Mouse (Mus musculus) liver, embryonic 13.5 days (tissue): ENCODE measurements around the gene AU022252. TPM values are rescaled to one million over a fixed set of nuclear protein-coding genes. Genes with fewer than 3 reads are reported as not detected.

Experiments used
- ATAC-seq: fragments of 200-750 bp; cut with Nextera tagmentation; 2 replicates; pipeline ENCODE4 v1.8.0; 2017; ENCODE audit warnings: low read depth, mild to moderate bottlenecking, moderate number of reproducible peaks, moderate library complexity
- DNase-seq: peaks from one replicate; pipeline ENCODE4 v3.0.0; 2022
- H3K27ac ChIP-seq: fragments of 300-500 bp; sonication (generic); 2 replicates; pipeline ENCODE4 v1.5.1; 2015; ENCODE audit warnings: moderate library complexity, mild to moderate bottlenecking, inconsistent platforms
- H3K27me3 ChIP-seq: fragments of 300-500 bp; sonication (generic); 2 replicates; pipeline ENCODE4 v1.6.1; 2015; ENCODE audit warnings: mild to moderate bottlenecking, inconsistent platforms
- H3K36me3 ChIP-seq: fragments of 300-500 bp; sonication (generic); 2 replicates; pipeline ENCODE4 v1.6.1; 2015; ENCODE audit warnings: mild to moderate bottlenecking, inconsistent platforms
- H3K4me1 ChIP-seq: fragments of 300-500 bp; sonication (generic); replicated peaks from 2 replicates; pipeline ENCODE4 v1.6.1; 2015; ENCODE audit warnings: inconsistent platforms
- H3K4me2 ChIP-seq: fragments of 300-500 bp; sonication (generic); 2 replicates; pipeline ENCODE4 v1.6.1; 2015; ENCODE audit warnings: inconsistent platforms, mild to moderate bottlenecking, moderate library complexity
- H3K4me3 ChIP-seq: fragments of 300-500 bp; sonication (generic); replicated peaks from 2 replicates; pipeline ENCODE4 v1.5.1; 2015; ENCODE audit warnings: mild to moderate bottlenecking, inconsistent platforms
- H3K9ac ChIP-seq: fragments of 300-500 bp; sonication (generic); 2 replicates; pipeline ENCODE4 v1.6.1; 2015; ENCODE audit warnings: mild to moderate bottlenecking, inconsistent platforms
- H3K9me3 ChIP-seq: fragments of 300-500 bp; sonication (generic); replicated peaks from 2 replicates; pipeline ENCODE4 v1.6.1; 2016; ENCODE audit warnings: inconsistent platforms
- WGBS: fragments of 180-500 bp; shearing (Covaris S2); methylation state at CpG from one replicate; pipeline ENCODE4 v1.1.7; 2015; ENCODE audit not compliant: insufficient replicate concordance; 5-methylcytosine and 5-hydroxymethylcytosine counted together
- polyA plus RNA-seq: library from polyadenylated mRNA; unstranded; fragments of >200 nt; fragmentation: Nextera tagmentation; extraction: Ambion mirVana; gene quantifications from 2 replicates; pipeline ENCODE4 v1.2.1, GENCODE M21; 2015

Gene AU022252
- polyA plus RNA-seq, 1 experiment from 2014 or later: 16.1 TPM

DNA sequence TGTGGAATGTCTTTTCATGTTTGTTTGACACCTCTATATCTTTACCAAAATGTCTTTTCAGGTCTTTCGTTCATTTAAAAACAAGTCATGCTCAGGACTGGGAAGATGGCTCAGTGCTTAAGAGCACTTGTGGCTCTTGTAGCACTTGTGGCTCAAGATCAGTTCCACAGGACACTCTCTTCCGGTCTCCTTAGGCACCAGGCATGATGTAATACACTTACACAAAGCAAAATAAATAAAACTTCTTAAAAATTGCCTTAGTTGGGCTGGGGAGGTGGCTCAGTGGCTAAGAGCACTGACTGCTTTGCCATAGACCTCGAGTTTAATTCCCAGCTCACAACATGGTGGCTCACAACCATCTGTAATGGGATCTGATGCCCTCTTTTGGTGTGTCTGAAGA lies 71.2 kb downstream of the AU022252 start:
- Histone ChIP-seq H3K4me1 (no peaks in the 10 kb centered on the region), H3K9ac (no peak overlapping the region), H3K27ac (no peak overlapping the region), H3K9me3 (no peaks in the 10 kb centered on the region), H3K36me3 (no peaks in the 10 kb centered on the region), H3K4me2 (no peak overlapping the region), H3K4me3 (no peak overlapping the region), H3K27me3 (no peaks in the 10 kb centered on the region)
- WGBS: 66% methylated on average over 3 of the region's 3 CpGs
- ATAC-seq (no peak), DNase-seq (no peak)

DNA sequence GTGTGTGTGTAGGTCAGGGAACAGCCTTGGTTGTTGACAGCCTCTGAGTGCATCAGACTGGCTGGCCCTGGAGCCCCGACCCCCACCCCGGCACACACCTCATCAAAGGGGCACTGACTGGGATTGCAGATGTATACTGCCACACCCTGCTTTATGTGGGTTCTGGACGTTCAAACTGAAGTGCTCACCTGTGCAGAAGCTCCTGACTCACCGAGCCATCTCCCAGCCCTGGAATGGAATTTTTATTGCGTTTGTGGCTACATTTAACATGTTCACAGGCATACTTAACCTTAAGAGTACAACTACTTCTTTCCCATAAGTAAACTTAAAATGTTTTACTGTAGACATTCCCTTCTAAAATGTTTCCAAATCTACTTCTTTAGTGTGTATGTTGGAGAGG lies 74.6 kb downstream of the AU022252 start:
- H3K27me3 ChIP-seq: no peaks in the 10 kb centered on the region
- H3K4me3 ChIP-seq: no peak overlapping the region
- H3K4me1 ChIP-seq: no peaks in the 10 kb centered on the region
- no peak overlapping the region for H3K9ac ChIP-seq
- DNase-seq: no peak
- no peaks in the 10 kb centered on the region for H3K36me3 ChIP-seq
- no peak overlapping the region for H3K27ac ChIP-seq
- no peaks in the 10 kb centered on the region for H3K9me3 ChIP-seq
- 64% methylated on average over 5 of the region's 5 CpGs for WGBS
- no peak overlapping the region for H3K4me2 ChIP-seq
- ATAC-seq: no peak

DNA sequence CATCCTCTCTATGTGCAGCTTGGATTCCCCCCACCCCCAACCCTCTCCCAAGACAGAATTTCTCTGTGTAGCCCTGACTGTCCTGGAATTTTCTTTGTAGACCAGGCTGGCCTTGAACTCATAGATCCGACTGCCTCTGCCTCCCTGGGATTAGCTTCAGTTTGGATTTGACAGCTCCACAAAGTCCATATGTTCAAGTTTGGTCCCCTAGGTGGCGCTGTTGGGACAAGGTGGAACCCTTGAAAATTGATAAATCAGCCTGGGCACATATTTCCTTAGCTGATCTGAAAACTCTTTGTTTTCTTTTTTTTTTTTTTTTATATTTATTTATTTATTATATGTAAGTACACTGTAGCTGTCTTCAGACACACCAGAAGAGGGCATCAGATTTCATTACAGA lies 75.3 kb downstream of the AU022252 start:
- DNase-seq: no peak

More for the DNA sequence above, 75.3 kb downstream of the AU022252 start:
- Histone ChIP-seq H3K27ac (no peak overlapping the region), H3K4me2 (no peak overlapping the region), H3K4me3 (no peak overlapping the region), H3K27me3 (no peaks in the 10 kb centered on the region), H3K9me3 (no peaks in the 10 kb centered on the region), H3K36me3 (no peaks in the 10 kb centered on the region), H3K9ac (no peak overlapping the region), H3K4me1 (no peaks in the 10 kb centered on the region)
- 12% methylated on average over 2 of the region's 2 CpGs for WGBS
- ATAC-seq: no peak

Other genes starting within 250 kb of the AU022252 start
- gene Slc2a1, start 124.0 kb downstream of the AU022252 start, polyA plus RNA-seq: 272 and 303 TPM in 2 replicates
- gene Zfp691, start 58.5 kb downstream of the AU022252 start, polyA plus RNA-seq: 2.8 and 2.9 TPM in 2 replicates
- gene Ermap, start 42.7 kb downstream of the AU022252 start, polyA plus RNA-seq: 329 and 341 TPM in 2 replicates
- gene Svbp, start 37.4 kb downstream of the AU022252 start, polyA plus RNA-seq: 121 and 130 TPM in 2 replicates
- gene Tmem269, start 14.5 kb downstream of the AU022252 start, polyA plus RNA-seq: not detected in 2 replicates
- gene P3h1, start 203 bp upstream of the AU022252 start, polyA plus RNA-seq: 9.3 and 9.4 TPM in 2 replicates
- not detected in 2 replicates for gene Cldn19, start 22.7 kb upstream of the AU022252 start, polyA plus RNA-seq
- gene Ybx1, start 61.9 kb upstream of the AU022252 start, polyA plus RNA-seq: 342 and 392 TPM in 2 replicates
- 87.9 and 92.5 TPM in 2 replicates for gene Ppih, start 87.8 kb upstream of the AU022252 start, polyA plus RNA-seq
- 1.1 and 2.0 TPM in 2 replicates for gene Ccdc30, start 182.8 kb upstream of the AU022252 start, polyA plus RNA-seq
- 14.9 and 16.0 TPM in 2 replicates for gene Ppcs, start 189.7 kb upstream of the AU022252 start, polyA plus RNA-seq
- 0.17 TPM in 1 of 2 replicates, not detected in the other for gene Zmynd12, start 190.1 kb upstream of the AU022252 start, polyA plus RNA-seq